Mouse (Mus musculus): ENCODE results near the gene Glrx2. TPM values are rescaled to one million over a fixed set of nuclear protein-coding genes. Genes with fewer than 3 reads are reported as not detected.

Glrx2 gene
- polyA plus RNA-seq, 1 experiment from 2014 or later, result 73.1 TPM

- H3K4me2 ChIP-seq (replicated peaks; ENCODE audit: low read depth, low read length), result no peak overlapping the region
- WGBS, result 61% methylated on average over 20 of the region's 20 CpGs
- H3K27me3 ChIP-seq (ENCODE audit: control insufficient read depth, insufficient read depth, low read length), result no peaks in the 10 kb centered on the region
- ATAC-seq (ENCODE audit: low FRiP score) (no peak), DNase-seq (ENCODE audit: low spot score) (no peak)
- H3K27ac ChIP-seq (ENCODE audit: low read depth, low read length), result no peak overlapping the region
- no peak overlapping the region for H3K4me3 ChIP-seq (ENCODE audit: low read depth, low read length)
- H3K9ac ChIP-seq (ENCODE audit: low read depth, low read length), result no peak overlapping the region
- H3K36me3 ChIP-seq (ENCODE audit: control insufficient read depth, insufficient read depth, low read length), result no peaks in the 10 kb centered on the region
- no peaks in the 10 kb centered on the region for H3K4me1 ChIP-seq (replicated peaks; ENCODE audit: control insufficient read depth, insufficient read depth, low read length)
- H3K9me3 ChIP-seq (ENCODE audit: control insufficient read depth, low read length), result no peaks in the 10 kb centered on the region
Observed at GRCm38 (mm10) chr1:143770444-143771109, 54.4 kb downstream of the Glrx2 start.

GRCm38 (mm10) chr1:143773082-143773481 is 56.9 kb downstream of the Glrx2 start:
- Histone ChIP-seq H3K4me1 (replicated peaks; ENCODE audit: control insufficient read depth, insufficient read depth, low read length) (no peaks in the 10 kb centered on the region), H3K4me3 (ENCODE audit: low read depth, low read length) (no peak overlapping the region), H3K9me3 (ENCODE audit: control insufficient read depth, low read length) (no peaks in the 10 kb centered on the region), H3K27ac (ENCODE audit: low read depth, low read length) (no peak overlapping the region), H3K9ac (ENCODE audit: low read depth, low read length) (no peak overlapping the region), H3K27me3 (ENCODE audit: control insufficient read depth, insufficient read depth, low read length) (no peaks in the 10 kb centered on the region), H3K4me2 (replicated peaks; ENCODE audit: low read depth, low read length) (no peak overlapping the region), H3K36me3 (ENCODE audit: control insufficient read depth, insufficient read depth, low read length) (no peaks in the 10 kb centered on the region)
- no peak for ATAC-seq (ENCODE audit: low FRiP score)
- WGBS, result 82% methylated on average over 7 of the region's 7 CpGs
- no peak for DNase-seq (ENCODE audit: low spot score)

- no peaks in the 10 kb centered on the region for H3K36me3 ChIP-seq (ENCODE audit: control insufficient read depth, insufficient read depth, low read length)
- no peaks in the 10 kb centered on the region for H3K9me3 ChIP-seq (ENCODE audit: control insufficient read depth, low read length)
- H3K4me1 ChIP-seq (replicated peaks; ENCODE audit: control insufficient read depth, insufficient read depth, low read length), result no peaks in the 10 kb centered on the region
- 88% methylated on average over 6 of the region's 6 CpGs for WGBS
- DNase-seq (ENCODE audit: low spot score) (no peak), ATAC-seq (ENCODE audit: low FRiP score) (no peak)
- H3K27me3 ChIP-seq (ENCODE audit: control insufficient read depth, insufficient read depth, low read length), result no peaks in the 10 kb centered on the region
- H3K27ac ChIP-seq (ENCODE audit: low read depth, low read length), result no peak overlapping the region
- H3K4me3 ChIP-seq (ENCODE audit: low read depth, low read length), result no peak overlapping the region
- H3K4me2 ChIP-seq (replicated peaks; ENCODE audit: low read depth, low read length), result no peak overlapping the region
- H3K9ac ChIP-seq (ENCODE audit: low read depth, low read length), result no peak overlapping the region
Observed at GRCm38 (mm10) chr1:143773909-143774308, 57.8 kb downstream of the Glrx2 start.

- no peaks in the 10 kb centered on the region for H3K9me3 ChIP-seq (ENCODE audit: control insufficient read depth, low read length)
- peak; percentile 98 for ATAC-seq (ENCODE audit: low FRiP score)
- under 1% methylated on average over 81 of the region's 84 CpGs for WGBS
- peak within 1 kb of the TSS; percentile 75 for H3K4me2 ChIP-seq (replicated peaks; ENCODE audit: low read depth, low read length)
- no peaks in the 10 kb centered on the region for H3K4me1 ChIP-seq (replicated peaks; ENCODE audit: control insufficient read depth, insufficient read depth, low read length)
- H3K9ac ChIP-seq (ENCODE audit: low read depth, low read length), result peak within 1 kb of the TSS; percentile 82
- H3K36me3 ChIP-seq (ENCODE audit: control insufficient read depth, insufficient read depth, low read length), result no peaks in the 10 kb centered on the region
- DNase-seq (ENCODE audit: low spot score), result peak; percentile 99
- H3K27ac ChIP-seq (ENCODE audit: low read depth, low read length), result peak within 1 kb of the TSS; percentile 58
- peak within 1 kb of the TSS; percentile 80 for H3K4me3 ChIP-seq (ENCODE audit: low read depth, low read length)
- no peaks in the 10 kb centered on the region for H3K27me3 ChIP-seq (ENCODE audit: control insufficient read depth, insufficient read depth, low read length)
Observed at GRCm38 (mm10) chr1:143776446-143777411, 60.6 kb downstream of the Glrx2 start, which contains the start of the genes Trove2 and Uchl5. Trove2 (minus strand) TSS chr1:143777068. Uchl5 (plus strand) TSS chr1:143777272.

DNA sequence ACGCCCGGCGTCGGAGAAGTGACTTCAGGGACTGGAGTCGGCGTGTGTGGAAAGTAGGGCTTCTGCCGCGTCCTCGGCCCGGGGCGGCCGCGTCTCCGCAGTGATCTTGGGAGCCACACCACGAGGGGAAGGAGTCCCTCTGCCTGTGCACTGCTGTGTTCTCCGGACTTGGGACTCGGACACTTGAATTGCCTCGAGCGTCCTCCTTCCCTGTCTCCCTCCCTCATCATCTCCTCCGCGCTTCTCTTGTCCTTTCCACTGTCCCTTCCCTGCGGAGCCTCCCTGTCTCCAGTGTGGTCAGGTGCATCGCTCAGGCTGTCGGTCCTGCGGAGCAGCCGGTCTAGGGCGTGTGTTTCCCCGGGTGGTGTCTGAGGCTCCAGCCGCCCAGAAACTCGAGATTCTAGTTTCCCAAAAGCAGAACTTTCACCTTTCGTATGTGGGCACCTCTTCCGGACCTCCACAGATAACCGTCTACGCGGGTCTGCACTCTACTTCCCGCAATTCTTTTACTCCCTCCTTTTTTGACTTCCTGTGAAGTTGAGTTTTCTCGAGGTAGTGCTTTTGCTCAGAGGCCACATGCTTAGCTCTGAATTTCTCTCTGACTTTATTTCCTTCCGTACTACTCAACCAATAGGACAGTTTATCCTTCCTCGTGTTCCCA is 61.5 kb downstream of the Glrx2 start:
- H3K4me1 ChIP-seq (replicated peaks; ENCODE audit: control insufficient read depth, insufficient read depth, low read length), result no peaks in the 10 kb centered on the region
- no peak; the same call in none of the 2 replicates for ATAC-seq (ENCODE audit: low FRiP score)
- peak overlapping the region; percentile 75 for H3K4me2 ChIP-seq (replicated peaks; ENCODE audit: low read depth, low read length)
- peak; percentile 60 for DNase-seq (ENCODE audit: low spot score)
- peak overlapping the region; percentile 58; the same call in 1 of the 2 replicates for H3K27ac ChIP-seq (ENCODE audit: low read depth, low read length)
- peak overlapping the region; percentile 82 for H3K9ac ChIP-seq (ENCODE audit: low read depth, low read length)
- no peaks in the 10 kb centered on the region for H3K27me3 ChIP-seq (ENCODE audit: control insufficient read depth, insufficient read depth, low read length)
- no peaks in the 10 kb centered on the region for H3K9me3 ChIP-seq (ENCODE audit: control insufficient read depth, low read length)
- H3K4me3 ChIP-seq (ENCODE audit: low read depth, low read length), result peak overlapping the region; percentile 80
- under 1% methylated on average over 37 of the region's 39 CpGs for WGBS
- no peaks in the 10 kb centered on the region for H3K36me3 ChIP-seq (ENCODE audit: control insufficient read depth, insufficient read depth, low read length)

GRCm38 (mm10) chr1:143788584-143789227 is 72.6 kb downstream of the Glrx2 start:
- Histone ChIP-seq H3K36me3 (ENCODE audit: control insufficient read depth, insufficient read depth, low read length) (no peaks in the 10 kb centered on the region), H3K27ac (ENCODE audit: low read depth, low read length) (no peak overlapping the region), H3K9me3 (ENCODE audit: control insufficient read depth, low read length) (no peaks in the 10 kb centered on the region), H3K9ac (ENCODE audit: low read depth, low read length) (no peak overlapping the region), H3K4me3 (ENCODE audit: low read depth, low read length) (no peak overlapping the region), H3K27me3 (ENCODE audit: control insufficient read depth, insufficient read depth, low read length) (no peaks in the 10 kb centered on the region), H3K4me1 (replicated peaks; ENCODE audit: control insufficient read depth, insufficient read depth, low read length) (no peaks in the 10 kb centered on the region), H3K4me2 (replicated peaks; ENCODE audit: low read depth, low read length) (no peak overlapping the region)
- DNase-seq (ENCODE audit: low spot score), result peak; percentile 49
- 70% methylated on average over 2 of the region's 2 CpGs for WGBS
- no peak for ATAC-seq (ENCODE audit: low FRiP score)

Other genes with a start within 250 kb of the Glrx2 start
- gene B3galt2, start 75.7 kb upstream of the Glrx2 start, polyA plus RNA-seq (2014; fragmentation: Nextera tagmentation; extraction: Ambion mirVana), result 1.2 and 2.1 TPM in 2 replicates
- gene Cdc73, start 13.4 kb upstream of the Glrx2 start, polyA plus RNA-seq (2014; fragmentation: Nextera tagmentation; extraction: Ambion mirVana), result 25.8 and 25.9 TPM in 2 replicates
- 37.5 and 41.0 TPM in 2 replicates for gene Trove2, start 60.7 kb downstream of the Glrx2 start, polyA plus RNA-seq (2014; fragmentation: Nextera tagmentation; extraction: Ambion mirVana)
- 74.6 and 74.9 TPM in 2 replicates for gene Uchl5, start 60.9 kb downstream of the Glrx2 start, polyA plus RNA-seq (2014; fragmentation: Nextera tagmentation; extraction: Ambion mirVana)